Mouse (Mus musculus) stomach, postnatal 0 days (tissue): ENCODE measurements around the gene Calcb.

Experiments
- CTCF ChIP-seq: IDR thresholded peaks from 2 replicates; pipeline ENCODE4 v1.5.1; 2016; ENCODE audit warnings: antibody characterized with exemption, low read depth, mild to moderate bottlenecking, moderate library complexity
- EP300 ChIP-seq: optimal IDR thresholded peaks from 2 replicates; pipeline ENCODE3; 2016; ENCODE audit warnings: antibody characterized with exemption

DNA sequence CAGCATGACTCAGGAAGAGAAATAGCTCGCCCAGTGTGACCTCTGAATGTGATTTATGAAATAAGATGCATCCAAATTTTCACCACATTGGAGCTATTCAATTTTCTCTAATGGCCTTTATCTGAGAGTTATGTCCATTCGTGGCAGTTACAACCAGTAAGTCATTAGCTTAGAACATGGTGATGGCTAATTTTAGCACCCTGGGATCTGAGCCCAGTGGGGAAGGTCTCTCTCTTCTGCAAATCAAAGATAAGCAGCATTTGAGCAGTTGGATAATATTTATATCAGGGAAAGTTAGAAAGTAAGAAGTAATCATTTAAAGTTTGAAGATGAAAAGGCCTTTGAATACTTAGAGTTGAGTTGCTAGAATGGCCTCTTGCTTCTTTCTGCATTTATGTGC is 44.2 kb downstream of the Calcb start:
- TF ChIP-seq EP300 (no peak), CTCF (no peak)
